Mouse (Mus musculus): Measurements from ENCODE around the gene Lrba. TPM values are rescaled to one million over a fixed set of nuclear protein-coding genes. Genes with fewer than 3 reads are reported as not detected.

Gene Lrba
- total and polyA plus RNA-seq, 2 experiments from 2014 or later: 1.6 to 22.0 TPM

GRCm38 (mm10) chr3:86560281-86561022 is 336.0 kb downstream of the Lrba start:
- H3K9ac ChIP-seq (replicated peaks; ENCODE audit: low read depth, low read length): no peak overlapping the region
- no peak overlapping the region for H3K27ac ChIP-seq (ENCODE audit: low read depth)
- no peaks in the 10 kb centered on the region for H3K9me3 ChIP-seq (replicated peaks; ENCODE audit: control insufficient read depth, low read length)
- no peaks in the 10 kb centered on the region for H3K36me3 ChIP-seq (replicated peaks; ENCODE audit: control insufficient read depth, insufficient read depth, low read length)
- no peak for DNase-seq (ENCODE audit: low spot score)
- no peaks in the 10 kb centered on the region for H3K4me1 ChIP-seq (ENCODE audit: control insufficient read depth, insufficient read depth)
- TF ChIP-seq CTCF (IDR thresholded peaks at IDR 0.05; ENCODE audit: low read depth) (no peak), EP300 (IDR thresholded peaks at IDR 0.05; ENCODE audit: low read depth) (no peak)
- no peak overlapping the region for H3K4me2 ChIP-seq (ENCODE audit: low read depth, low read length)
- no peak for ATAC-seq (ENCODE audit: insufficient read depth, low read depth)
- H3K4me3 ChIP-seq (ENCODE audit: low read depth, low read length): no peak overlapping the region
- no peaks in the 10 kb centered on the region for H3K27me3 ChIP-seq (ENCODE audit: control insufficient read depth, insufficient read depth, low read length)
- WGBS: 84% methylated on average over 4 of the region's 4 CpGs

- Histone ChIP-seq H3K36me3 (replicated peaks; ENCODE audit: control insufficient read depth, insufficient read depth, low read length) (no peaks in the 10 kb centered on the region), H3K4me3 (ENCODE audit: low read depth, low read length) (no peak overlapping the region)
- no peak for ATAC-seq (ENCODE audit: insufficient read depth, low read depth)
Observed at GRCm38 (mm10) chr3:86561023-86561344, 336.5 kb downstream of the Lrba start.

GRCm38 (mm10) chr3:86561396-86561795 is 336.9 kb downstream of the Lrba start:
- Histone ChIP-seq H3K4me1 (ENCODE audit: control insufficient read depth, insufficient read depth) (no peaks in the 10 kb centered on the region), H3K36me3 (replicated peaks; ENCODE audit: control insufficient read depth, insufficient read depth, low read length) (no peaks in the 10 kb centered on the region), H3K9ac (replicated peaks; ENCODE audit: low read depth, low read length) (no peak overlapping the region), H3K4me3 (ENCODE audit: low read depth, low read length) (no peak overlapping the region), H3K9me3 (replicated peaks; ENCODE audit: control insufficient read depth, low read length) (no peaks in the 10 kb centered on the region), H3K27me3 (ENCODE audit: control insufficient read depth, insufficient read depth, low read length) (no peaks in the 10 kb centered on the region), H3K27ac (ENCODE audit: low read depth) (no peak overlapping the region), H3K4me2 (ENCODE audit: low read depth, low read length) (no peak overlapping the region)
- no peak for DNase-seq (ENCODE audit: low spot score)
- 89% methylated on average over 1 of the region's 1 CpGs for WGBS
- no peak for ATAC-seq (ENCODE audit: insufficient read depth, low read depth)
- TF ChIP-seq CTCF (IDR thresholded peaks at IDR 0.05; ENCODE audit: low read depth) (no peak), EP300 (IDR thresholded peaks at IDR 0.05; ENCODE audit: low read depth) (no peak)

More at GRCm38 (mm10) chr3:86561023-86561344, 336.5 kb downstream of the Lrba start:
- Histone ChIP-seq H3K4me2 (ENCODE audit: low read depth, low read length) (no peak overlapping the region), H3K9me3 (replicated peaks; ENCODE audit: control insufficient read depth, low read length) (no peaks in the 10 kb centered on the region), H3K4me1 (ENCODE audit: control insufficient read depth, insufficient read depth) (no peaks in the 10 kb centered on the region), H3K9ac (replicated peaks; ENCODE audit: low read depth, low read length) (no peak overlapping the region), H3K27me3 (ENCODE audit: control insufficient read depth, insufficient read depth, low read length) (no peaks in the 10 kb centered on the region), H3K27ac (ENCODE audit: low read depth) (no peak overlapping the region)
- DNase-seq (ENCODE audit: low spot score): no peak
- 81% methylated on average over 1 of the region's 1 CpGs for WGBS
- TF ChIP-seq EP300 (IDR thresholded peaks at IDR 0.05; ENCODE audit: low read depth): no peak
- no peak for TF ChIP-seq CTCF (IDR thresholded peaks at IDR 0.05; ENCODE audit: low read depth)

- H3K4me3 ChIP-seq (ENCODE audit: low read depth, low read length): no peak overlapping the region
- TF ChIP-seq CTCF (IDR thresholded peaks at IDR 0.05; ENCODE audit: low read depth) (no peak), EP300 (IDR thresholded peaks at IDR 0.05; ENCODE audit: low read depth) (no peak)
- no peak overlapping the region for H3K4me2 ChIP-seq (ENCODE audit: low read depth, low read length)
- no peaks in the 10 kb centered on the region for H3K36me3 ChIP-seq (replicated peaks; ENCODE audit: control insufficient read depth, insufficient read depth, low read length)
- DNase-seq (ENCODE audit: low spot score) (no peak), ATAC-seq (ENCODE audit: insufficient read depth, low read depth) (no peak)
- H3K27ac ChIP-seq (ENCODE audit: low read depth): no peak overlapping the region
- WGBS: 46% methylated on average over 4 of the region's 4 CpGs
- no peak overlapping the region for H3K9ac ChIP-seq (replicated peaks; ENCODE audit: low read depth, low read length)
- H3K9me3 ChIP-seq (replicated peaks; ENCODE audit: control insufficient read depth, low read length): no peaks in the 10 kb centered on the region
- H3K4me1 ChIP-seq (ENCODE audit: control insufficient read depth, insufficient read depth): no peaks in the 10 kb centered on the region
- H3K27me3 ChIP-seq (ENCODE audit: control insufficient read depth, insufficient read depth, low read length): no peaks in the 10 kb centered on the region
Observed at GRCm38 (mm10) chr3:86567312-86567711, 342.8 kb downstream of the Lrba start.

GRCm38 (mm10) chr3:86571518-86571917 is 347.0 kb downstream of the Lrba start:
- WGBS: 60% methylated on average over 4 of the region's 4 CpGs
- H3K9me3 ChIP-seq (replicated peaks; ENCODE audit: control insufficient read depth, low read length): no peaks in the 10 kb centered on the region
- no peak for ATAC-seq (ENCODE audit: insufficient read depth, low read depth)
- H3K27me3 ChIP-seq (ENCODE audit: control insufficient read depth, insufficient read depth, low read length): no peaks in the 10 kb centered on the region
- H3K4me2 ChIP-seq (ENCODE audit: low read depth, low read length): no peak overlapping the region
- TF ChIP-seq EP300 (IDR thresholded peaks at IDR 0.05; ENCODE audit: low read depth): no peak
- TF ChIP-seq CTCF (IDR thresholded peaks at IDR 0.05; ENCODE audit: low read depth): no peak
- DNase-seq (ENCODE audit: low spot score): no peak
- H3K36me3 ChIP-seq (replicated peaks; ENCODE audit: control insufficient read depth, insufficient read depth, low read length): no peaks in the 10 kb centered on the region
- no peaks in the 10 kb centered on the region for H3K4me1 ChIP-seq (ENCODE audit: control insufficient read depth, insufficient read depth)
- no peak overlapping the region for H3K27ac ChIP-seq (ENCODE audit: low read depth)
- no peak overlapping the region for H3K4me3 ChIP-seq (ENCODE audit: low read depth, low read length)
- no peak overlapping the region for H3K9ac ChIP-seq (replicated peaks; ENCODE audit: low read depth, low read length)

Data from heart, postnatal 0 days (tissue).